Mouse (Mus musculus): ENCODE data around the gene Fam78b.

The Fam78b gene

DNA sequence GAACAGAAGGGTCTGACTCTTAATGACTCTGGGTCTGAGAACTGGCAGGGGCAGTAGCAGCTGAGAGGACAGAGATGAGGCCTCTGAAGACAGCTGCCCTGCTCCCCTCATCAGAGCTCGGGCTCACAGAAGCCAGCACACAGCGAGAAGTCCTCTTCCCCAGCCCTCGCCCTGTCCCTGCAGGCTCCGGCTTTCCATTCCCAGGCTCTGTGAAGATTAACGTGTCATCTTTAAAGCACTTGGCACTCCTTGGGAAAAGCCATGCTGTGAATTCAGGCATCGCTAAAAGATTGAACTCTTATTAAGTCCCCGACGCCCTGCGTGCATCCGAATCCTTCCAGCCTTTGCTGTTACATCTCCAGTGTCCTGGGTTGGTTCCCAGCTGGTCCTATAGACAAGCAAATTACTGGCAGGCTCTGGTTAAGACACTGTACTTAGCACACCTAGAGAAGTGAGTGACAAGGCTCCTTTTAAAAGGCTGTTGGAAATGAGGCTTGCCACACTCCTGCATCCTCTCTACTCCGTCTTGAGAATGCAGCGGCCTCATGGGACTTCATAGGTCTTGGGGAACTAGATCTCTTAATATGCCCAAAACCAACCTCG, 30.9 kb downstream of the Fam78b start:
- DNase-seq (ENCODE audit: low read depth, low spot score): no peak

DNA sequence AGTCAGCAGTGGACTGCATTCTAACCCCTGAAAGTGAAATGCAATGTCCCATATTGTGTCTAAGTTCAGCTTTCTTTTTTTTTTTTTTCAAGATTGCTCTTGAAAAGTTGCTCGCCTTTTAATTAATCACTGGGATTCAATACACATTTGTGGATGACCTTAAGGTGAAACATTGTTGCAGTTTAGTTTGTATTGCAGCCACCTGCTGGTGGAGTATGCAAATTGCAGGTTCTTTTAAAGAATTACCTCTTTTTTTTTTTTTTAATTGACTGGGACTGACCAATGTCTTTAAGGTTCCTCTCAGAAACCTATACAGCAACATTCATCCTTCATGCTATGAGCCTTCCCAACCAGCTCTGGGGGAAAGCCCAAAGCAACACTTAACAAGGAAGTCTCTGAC, 33.2 kb downstream of the Fam78b start:
- DNase-seq (ENCODE audit: low read depth, low spot score): no peak

DNA sequence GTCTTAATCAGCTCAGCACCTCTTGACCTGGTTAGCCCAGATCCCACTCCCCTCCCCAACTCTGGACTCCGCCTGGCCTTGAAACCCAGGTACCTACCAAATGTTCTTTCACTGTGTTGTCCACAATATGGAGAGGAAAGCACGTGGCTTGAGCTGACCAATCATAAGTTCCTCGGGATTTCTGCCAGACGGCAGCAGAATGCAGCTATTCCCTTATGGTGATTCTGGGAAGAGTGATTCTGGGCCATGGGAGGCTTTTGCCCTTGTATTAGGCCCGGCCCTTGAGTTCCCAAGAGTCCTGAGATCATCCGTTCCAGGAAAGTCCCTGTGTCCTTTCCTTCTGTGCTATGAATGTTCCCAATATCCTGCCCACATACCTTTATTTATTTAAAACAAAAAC, 41.3 kb downstream of the Fam78b start:
- no peak for DNase-seq (ENCODE audit: low read depth, low spot score)

GRCm38 (mm10) chr1:167046169-167046927, 45.1 kb downstream of the Fam78b start:
- DNase-seq (ENCODE audit: low read depth, low spot score): no peak

DNA sequence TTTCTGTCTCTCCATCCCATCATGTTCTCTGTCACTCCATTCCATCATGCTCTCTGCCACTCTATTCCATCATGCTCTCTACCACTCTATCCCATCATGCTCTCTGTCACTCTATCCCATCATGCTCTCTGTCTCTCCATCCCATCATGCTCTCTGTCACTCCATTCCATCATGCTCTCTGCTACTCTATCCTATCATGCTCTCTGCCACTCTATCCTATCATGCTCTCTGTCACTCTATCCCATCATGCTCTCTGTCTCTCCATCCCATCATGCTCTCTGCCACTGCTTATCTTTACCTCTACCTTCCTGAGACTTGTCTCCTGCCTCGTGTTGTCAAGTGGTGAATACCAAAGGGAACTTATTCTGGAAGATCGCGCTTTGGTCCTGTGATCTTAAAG, 49.6 kb downstream of the Fam78b start:
- no peak for DNase-seq (ENCODE audit: low read depth, low spot score)

- DNase-seq (ENCODE audit: low read depth, low spot score): no peak
Observed at GRCm38 (mm10) chr1:167054029-167054428, 52.8 kb downstream of the Fam78b start.

- no peak for DNase-seq (ENCODE audit: low read depth, low spot score)
Observed at GRCm38 (mm10) chr1:167057543-167057942, 56.3 kb downstream of the Fam78b start.

DNA sequence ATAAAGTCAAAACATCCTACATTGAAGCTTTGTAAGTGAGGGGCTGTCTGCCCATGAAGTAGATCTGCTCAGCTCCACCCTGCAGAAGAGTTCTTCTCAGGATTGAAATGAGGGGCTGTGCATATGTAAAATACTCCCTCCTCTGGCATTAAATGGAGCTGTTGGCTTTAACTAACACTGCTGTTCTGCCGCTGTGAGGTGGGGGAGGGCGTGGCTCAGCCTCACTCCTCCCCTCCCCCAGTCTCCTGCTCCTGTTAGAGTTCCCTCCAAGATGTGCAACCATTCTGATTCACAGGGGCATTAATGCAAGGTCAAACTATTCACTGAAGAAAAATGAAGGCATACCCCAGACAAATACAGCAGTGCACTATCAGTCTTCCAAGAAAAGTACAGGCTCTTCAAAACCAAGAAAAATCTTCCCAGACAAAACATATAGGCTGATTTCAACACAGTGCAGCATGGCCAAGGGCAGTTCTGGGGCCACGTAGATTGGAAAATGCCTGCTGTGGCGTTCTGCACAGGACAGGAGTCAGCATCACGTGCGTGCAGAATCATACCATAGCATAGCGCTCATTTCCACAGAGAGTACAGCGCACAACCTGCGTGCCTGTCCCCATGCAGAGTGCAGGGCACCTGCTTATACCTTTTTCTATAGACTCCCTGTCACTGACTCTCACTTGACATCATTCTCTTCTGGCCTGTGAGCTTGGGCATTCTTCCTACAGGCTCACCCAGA, 58.5 kb downstream of the Fam78b start:
- no peak for DNase-seq (ENCODE audit: low read depth, low spot score)

DNA sequence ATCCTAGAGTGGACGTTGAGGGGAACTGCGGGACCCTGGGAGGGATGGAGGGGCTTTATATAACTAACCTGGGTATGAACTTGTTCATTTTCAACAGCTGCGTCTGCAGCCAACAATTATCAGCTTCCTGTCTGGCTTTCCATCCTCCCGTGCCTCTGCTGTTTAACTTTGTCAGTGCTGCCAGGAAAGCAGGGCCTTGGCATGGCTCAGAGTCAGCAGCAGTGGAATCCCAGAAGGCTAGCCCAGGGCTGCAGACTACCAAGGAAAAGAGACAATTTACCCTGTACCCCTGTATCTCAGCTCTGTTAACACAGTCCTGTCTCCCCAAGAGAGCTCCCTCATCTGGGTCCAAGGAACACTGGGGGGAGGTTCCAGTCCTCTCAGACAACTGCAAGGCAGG, 62.8 kb downstream of the Fam78b start:
- no peak for DNase-seq (ENCODE audit: low read depth, low spot score)

- no peak for DNase-seq (ENCODE audit: low read depth, low spot score)
Observed at GRCm38 (mm10) chr1:167065541-167065940, 64.3 kb downstream of the Fam78b start.

DNA sequence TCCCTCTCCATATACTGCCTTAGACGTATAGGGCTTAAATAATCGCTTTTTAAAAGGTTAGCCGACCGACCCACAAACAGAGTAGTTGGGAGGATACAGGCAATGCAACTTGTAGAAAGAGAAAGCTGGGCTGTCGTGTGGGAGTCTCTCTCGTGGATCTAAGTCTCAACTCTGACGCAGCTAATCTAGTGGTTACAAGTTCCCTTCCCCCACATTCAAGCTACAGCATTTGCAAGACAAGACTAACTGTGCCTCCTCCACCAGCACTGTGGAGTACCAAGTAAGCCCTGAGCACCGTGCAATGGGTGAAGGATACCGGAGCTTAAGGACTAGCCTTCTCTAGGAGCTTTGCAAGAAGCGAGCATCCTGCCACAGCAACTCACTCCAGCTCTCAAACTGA, 64.8 kb downstream of the Fam78b start:
- DNase-seq (ENCODE audit: low read depth, low spot score): no peak

GRCm38 (mm10) chr1:167066933-167067341, 65.7 kb downstream of the Fam78b start:
- DNase-seq (ENCODE audit: low read depth, low spot score): no peak

DNA sequence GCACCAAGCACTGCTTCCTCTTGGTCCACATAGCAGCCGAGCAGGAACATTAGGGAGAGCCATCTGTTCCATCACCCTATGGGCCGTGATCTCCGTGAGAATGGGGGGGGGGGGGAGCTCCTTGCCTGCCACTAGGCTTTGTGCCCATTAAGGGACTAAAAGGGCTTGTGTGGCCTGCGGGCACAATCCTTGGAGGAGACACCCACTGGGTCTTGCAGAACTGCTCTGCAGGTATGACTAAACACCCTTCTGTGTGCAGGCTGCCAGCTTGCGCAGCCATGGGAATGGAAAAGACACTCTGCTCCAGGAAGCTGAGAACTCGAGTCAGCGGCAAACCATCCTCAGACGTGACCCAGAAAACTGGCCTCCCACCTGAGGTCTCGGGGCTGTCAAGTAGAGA, 68.5 kb downstream of the Fam78b start:
- DNase-seq (ENCODE audit: low read depth, low spot score): no peak

- DNase-seq (ENCODE audit: low read depth, low spot score): no peak
Observed at GRCm38 (mm10) chr1:167070306-167070705, 69.1 kb downstream of the Fam78b start.

DNA sequence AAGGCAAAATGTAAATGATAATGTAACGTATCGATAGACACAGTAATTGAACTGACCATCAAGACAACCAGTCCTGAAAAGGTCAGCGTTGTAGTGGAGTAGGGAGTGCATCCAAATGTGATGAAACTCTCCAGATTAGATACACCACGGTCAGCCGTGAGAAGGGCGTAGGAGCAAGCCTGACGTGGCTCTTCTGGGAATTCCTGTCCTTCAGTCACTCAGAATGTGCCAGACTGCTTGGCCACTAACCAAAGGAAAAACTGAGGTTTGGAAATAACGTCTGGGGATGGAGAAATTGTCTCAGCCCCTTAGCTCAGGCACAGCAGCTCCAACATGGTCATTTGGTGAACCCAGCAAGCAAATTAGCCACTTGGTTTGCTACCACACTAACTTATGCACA, 74.5 kb downstream of the Fam78b start:
- no peak for DNase-seq (ENCODE audit: low read depth, low spot score)

- DNase-seq (ENCODE audit: low read depth, low spot score): no peak
Observed at GRCm38 (mm10) chr1:167079476-167079875, 78.3 kb downstream of the Fam78b start.

DNA sequence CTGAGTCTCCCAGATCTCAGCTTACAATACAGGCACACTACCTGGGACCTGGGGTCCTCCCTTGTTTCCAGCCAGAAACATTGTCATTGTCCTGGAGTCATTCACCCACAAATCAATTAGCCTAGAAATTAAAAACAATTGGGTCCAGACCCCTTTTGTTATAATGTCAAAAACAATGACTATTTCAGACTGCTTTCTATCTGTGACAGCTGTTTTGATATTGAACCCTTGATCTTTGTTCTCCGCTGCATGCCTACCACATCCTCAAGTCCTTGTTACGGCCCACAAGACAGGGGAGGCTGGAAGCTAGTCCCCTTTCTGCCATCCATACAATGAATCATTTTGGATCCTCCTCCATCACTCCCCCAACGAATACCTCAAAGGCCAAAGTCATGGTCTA, 80.7 kb downstream of the Fam78b start:
- DNase-seq (ENCODE audit: low read depth, low spot score): no peak

DNA sequence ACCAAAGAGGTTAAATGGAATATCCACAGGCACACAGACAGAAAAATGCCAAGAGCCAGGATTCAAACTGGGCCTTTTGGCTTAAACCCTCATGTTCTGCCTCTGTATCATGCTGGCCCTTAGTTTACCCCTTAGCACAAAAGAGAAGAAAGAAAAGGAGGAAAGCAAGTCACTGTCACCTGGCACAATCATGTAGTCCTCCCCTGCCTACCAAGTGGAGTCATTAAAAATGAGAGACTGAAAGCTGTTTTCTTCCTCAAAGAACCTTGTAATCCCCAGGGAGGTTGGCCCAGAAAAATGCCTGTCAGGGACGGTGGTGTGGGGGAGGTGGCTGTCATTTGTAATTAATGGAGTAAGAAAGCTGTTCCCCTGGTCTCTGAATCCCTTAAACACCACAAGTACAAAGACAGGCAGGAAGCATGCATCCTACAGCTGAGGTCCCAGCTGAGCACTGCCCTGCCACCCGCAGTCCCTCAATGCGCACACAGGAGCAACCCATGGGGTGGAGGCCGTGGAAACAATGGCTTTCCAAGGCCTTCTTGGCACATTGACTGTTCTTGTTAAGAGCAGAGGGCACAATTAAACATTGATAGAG, 81.4 kb downstream of the Fam78b start:
- DNase-seq (ENCODE audit: low read depth, low spot score): no peak

- DNase-seq (ENCODE audit: low read depth, low spot score): no peak
Observed at GRCm38 (mm10) chr1:167083181-167083580, 82.0 kb downstream of the Fam78b start.

- no peak for DNase-seq (ENCODE audit: low read depth, low spot score)
Observed at GRCm38 (mm10) chr1:167084330-167084729, 83.1 kb downstream of the Fam78b start.

DNA sequence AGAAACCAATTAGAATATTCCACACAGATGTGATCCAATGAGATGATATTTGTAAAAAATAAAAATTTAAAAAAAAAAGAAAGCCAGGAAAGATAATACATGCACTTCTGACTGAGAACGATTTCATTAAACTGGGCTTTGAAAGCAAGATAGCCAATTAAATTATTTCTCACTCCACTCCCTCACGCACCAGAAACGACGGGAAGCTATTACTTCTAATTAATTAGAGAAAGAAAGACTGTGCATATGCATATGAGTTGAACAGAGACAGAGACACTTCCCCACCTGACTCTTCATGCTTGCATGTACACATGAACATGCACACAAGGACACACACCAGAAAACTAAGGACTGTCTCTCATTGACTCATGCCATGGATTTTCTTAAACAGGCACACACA, 84.2 kb downstream of the Fam78b start:
- no peak for DNase-seq (ENCODE audit: low read depth, low spot score)

- no peak for DNase-seq (ENCODE audit: low read depth, low spot score)
Observed at GRCm38 (mm10) chr1:167090466-167090865, 89.2 kb downstream of the Fam78b start.

Data from CD4-positive helper T cell, adult 2 months (primary cell).